Mouse (Mus musculus) thymus, adult 2 months (tissue): ENCODE measurements around the gene Ap3d1. TPM values are rescaled to one million over a fixed set of nuclear protein-coding genes. Genes with fewer than 3 reads are reported as not detected.

Experiments
- DNase-seq: peaks from one replicate; pipeline ENCODE4 v3.0.0; 2021
- H3K27ac ChIP-seq: fragments of 200-500 bp; 2 replicates; pipeline ENCODE4 v1.5.1; 2012; ENCODE audit warnings: low read length, control low read depth; ENCODE audit not compliant: control insufficient read depth, insufficient read depth
- H3K27me3 ChIP-seq: fragments of 200-500 bp; 2 replicates; pipeline ENCODE4 v1.6.1; 2012; ENCODE audit warnings: mild to moderate bottlenecking, low read length, moderate library complexity, mixed read lengths; ENCODE audit not compliant: control insufficient read depth, insufficient read depth
- H3K36me3 ChIP-seq: fragments of 200-500 bp; 2 replicates; pipeline ENCODE4 v1.6.1; 2012; ENCODE audit warnings: mild to moderate bottlenecking, low read length, moderate library complexity; ENCODE audit not compliant: control insufficient read depth, insufficient read depth
- H3K4me1 ChIP-seq: fragments of 200-500 bp; replicated peaks from 2 replicates; pipeline ENCODE4 v1.6.1; 2012; ENCODE audit warnings: low read length; ENCODE audit not compliant: control insufficient read depth, insufficient read depth
- H3K4me3 ChIP-seq: fragments of 200-500 bp; 2 replicates; pipeline ENCODE4 v1.5.1; 2012; ENCODE audit warnings: mild to moderate bottlenecking, low read length, control low read depth, moderate library complexity; ENCODE audit not compliant: control insufficient read depth, insufficient read depth
- CTCF ChIP-seq: fragments of 200-500 bp; IDR thresholded peaks from 2 replicates; pipeline ENCODE4 v1.5.1; 2012; ENCODE audit warnings: mild to moderate bottlenecking, control low read depth, low read length, moderate library complexity, borderline replicate concordance; ENCODE audit not compliant: control insufficient read depth, poor library complexity, insufficient read depth; ENCODE audit errors: extremely low read depth
- POLR2A ChIP-seq: fragments of 200-500 bp; IDR thresholded peaks from 2 replicates; pipeline ENCODE4 v1.6.1; 2012; ENCODE audit warnings: mild to moderate bottlenecking, low read length, control low read depth, moderate library complexity; ENCODE audit not compliant: control insufficient read depth, poor library complexity, insufficient read depth; ENCODE audit errors: extremely low read depth
- WGBS: fragments of 180-500 bp; shearing (Covaris S2); methylation state at CpG from one replicate; pipeline ENCODE4 v1.1.7; 2018; 5-methylcytosine and 5-hydroxymethylcytosine counted together
- polyA plus RNA-seq: library from polyadenylated mRNA; depleted of rRNA; stranded (reverse); fragments of >200 nt; gene quantifications from 2 replicates; pipeline ENCODE4 v1.2.3, GENCODE M21; 2012

Ap3d1 gene
- polyA plus RNA-seq, 1 experiment, result 195 TPM

GRCm38 (mm10) chr10:80760596-80761524 lies 18.8 kb upstream of the Ap3d1 start:
- peaks cover 7% of the 10 kb centered on the region for H3K36me3 ChIP-seq
- H3K4me3 ChIP-seq, result no peak overlapping the region
- H3K27ac ChIP-seq, result no peak overlapping the region
- DNase-seq, result no peak
- WGBS, result 95% methylated on average over 4 of the region's 4 CpGs
- TF ChIP-seq POLR2A, result no peak
- TF ChIP-seq CTCF, result no peak
- H3K27me3 ChIP-seq, result no peaks in the 10 kb centered on the region
- H3K4me1 ChIP-seq, result peaks cover 33% of the 10 kb centered on the region

DNA sequence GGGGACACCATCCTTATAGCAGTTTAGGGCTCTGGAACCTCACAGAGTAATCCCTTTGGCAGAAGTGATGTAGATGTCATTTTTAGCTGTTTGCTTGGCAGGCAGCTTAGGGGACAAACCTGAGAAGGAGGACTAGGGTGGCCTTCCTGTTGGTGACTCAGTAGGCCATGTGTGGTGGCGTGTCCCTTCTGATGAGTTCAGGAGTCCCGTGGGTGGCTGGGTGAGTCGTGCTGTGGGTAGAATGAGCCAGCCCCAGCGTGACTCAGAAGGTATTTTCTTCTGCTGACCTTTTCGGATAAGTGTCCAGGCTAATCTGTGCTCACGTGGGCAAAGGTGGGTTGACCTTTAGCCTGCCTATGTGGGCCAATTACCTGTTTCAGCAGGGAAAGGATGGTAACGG lies 16.6 kb upstream of the Ap3d1 start:
- Histone ChIP-seq H3K36me3 (no peaks in the 10 kb centered on the region), H3K4me1 (peaks cover 37% of the 10 kb centered on the region), H3K27ac (no peak overlapping the region), H3K4me3 (no peak overlapping the region), H3K27me3 (no peaks in the 10 kb centered on the region)
- WGBS, result 81% methylated on average over 7 of the region's 7 CpGs
- TF ChIP-seq CTCF (no peak), POLR2A (no peak)
- no peak for DNase-seq

DNA sequence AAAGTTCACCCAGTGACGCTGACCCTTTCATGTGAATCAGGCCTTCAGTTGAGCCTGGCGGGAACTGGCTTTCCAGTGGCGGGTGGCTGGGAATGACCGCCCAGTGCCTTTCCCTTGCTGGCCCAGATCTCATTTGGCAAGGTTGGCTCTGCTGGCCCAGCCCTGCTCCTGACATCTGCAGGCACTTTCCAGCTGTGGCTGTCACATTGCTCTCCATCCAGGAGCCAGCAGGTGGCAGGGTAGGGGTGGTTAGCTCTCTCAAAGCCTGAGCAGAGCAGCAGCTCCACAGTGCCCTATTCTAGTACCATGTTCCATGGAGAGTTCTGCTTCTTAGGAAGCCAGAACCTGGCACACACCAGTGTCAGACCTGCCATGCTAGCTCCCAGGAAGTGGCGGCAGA lies 15.7 kb upstream of the Ap3d1 start:
- DNase-seq, result peak; percentile 81
- no peak overlapping the region for H3K4me3 ChIP-seq

DNA sequence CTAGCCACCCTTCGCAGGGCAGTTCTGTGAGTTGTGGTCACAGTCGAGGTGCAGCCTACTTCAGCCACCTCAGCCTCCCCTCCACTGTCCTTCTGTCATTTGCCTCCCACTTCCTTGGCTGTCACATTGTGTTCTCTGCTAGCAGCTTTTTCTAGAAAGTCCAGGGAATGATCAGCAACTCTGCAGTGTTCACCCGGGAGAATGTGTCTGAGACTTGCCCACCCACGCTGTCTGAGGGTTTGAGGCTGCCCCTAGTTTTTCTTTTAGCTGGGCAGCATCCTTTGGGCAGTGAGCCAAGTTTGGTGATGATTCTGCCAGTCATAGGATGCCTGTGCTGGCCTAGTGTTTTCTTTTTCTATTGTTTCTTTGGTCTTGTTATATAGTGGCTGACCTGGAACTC lies 14.9 kb upstream of the Ap3d1 start:
- H3K4me3 ChIP-seq, result no peak overlapping the region
- no peak overlapping the region for H3K27ac ChIP-seq
- no peak for DNase-seq
- H3K36me3 ChIP-seq, result no peaks in the 10 kb centered on the region
- TF ChIP-seq POLR2A (no peak), CTCF (no peak)
- H3K4me1 ChIP-seq, result peaks cover 35% of the 10 kb centered on the region
- WGBS, result 59% methylated on average over 4 of the region's 4 CpGs
- H3K27me3 ChIP-seq, result no peaks in the 10 kb centered on the region

More for the DNA sequence above, 15.7 kb upstream of the Ap3d1 start:
- H3K27ac ChIP-seq, result no peak overlapping the region
- H3K36me3 ChIP-seq, result no peaks in the 10 kb centered on the region
- H3K27me3 ChIP-seq, result no peaks in the 10 kb centered on the region
- WGBS, result 70% methylated on average over 5 of the region's 5 CpGs
- no peak for TF ChIP-seq POLR2A
- peak; percentile 69; the same call in 1 of the 2 replicates for TF ChIP-seq CTCF
- H3K4me1 ChIP-seq, result peaks cover 34% of the 10 kb centered on the region

GRCm38 (mm10) chr10:80756509-80756908 lies 14.4 kb upstream of the Ap3d1 start:
- TF ChIP-seq CTCF (no peak), POLR2A (no peak)
- WGBS, result 87% methylated on average over 2 of the region's 2 CpGs
- Histone ChIP-seq H3K27ac (no peak overlapping the region), H3K4me1 (peaks cover 40% of the 10 kb centered on the region), H3K36me3 (no peaks in the 10 kb centered on the region), H3K4me3 (peak overlapping the region; percentile 78; the same call in 1 of the 2 replicates), H3K27me3 (no peaks in the 10 kb centered on the region)
- no peak for DNase-seq

- Histone ChIP-seq H3K36me3 (no peaks in the 10 kb centered on the region), H3K27ac (no peak overlapping the region), H3K4me1 (peaks cover 43% of the 10 kb centered on the region)
Observed at GRCm38 (mm10) chr10:80756099-80756498, 14.0 kb upstream of the Ap3d1 start.

More at GRCm38 (mm10) chr10:80756099-80756498, 14.0 kb upstream of the Ap3d1 start:
- no peak for DNase-seq
- TF ChIP-seq POLR2A (no peak), CTCF (no peak)
- whole genome bisulfite sequencing, result 42% methylated on average over 3 of the region's 3 CpGs
- Histone ChIP-seq H3K4me3 (peak overlapping the region; percentile 78), H3K27me3 (no peaks in the 10 kb centered on the region)
